Mouse (Mus musculus) midbrain, embryonic 11.5 days (tissue): Measurements from ENCODE around the gene Palld. TPM values are rescaled to one million over a fixed set of nuclear protein-coding genes. Genes with fewer than 3 reads are reported as not detected.

Source experiments
- ATAC-seq: fragments of 200-750 bp; cut with Nextera tagmentation; 2 replicates; pipeline ENCODE4 v1.8.0; 2017; ENCODE audit warnings: moderate TSS enrichment, moderate library complexity; ENCODE audit not compliant: low FRiP score
- DNase-seq: peaks from one replicate; pipeline ENCODE4 v3.0.0; 2015; ENCODE audit warnings: low spot score; ENCODE audit errors: missing footprints
- H3K27ac ChIP-seq: fragments of 300-500 bp; sonication (generic); 2 replicates; pipeline ENCODE4 v1.5.1; 2014; ENCODE audit warnings: low read depth, low read length
- H3K27me3 ChIP-seq: fragments of 300-500 bp; sonication (generic); 2 replicates; pipeline ENCODE4 v1.6.1; 2014; ENCODE audit warnings: mild to moderate bottlenecking, low read length, moderate library complexity, mixed read lengths; ENCODE audit not compliant: control insufficient read depth, insufficient read depth
- H3K36me3 ChIP-seq: fragments of 300-500 bp; sonication (generic); 2 replicates; pipeline ENCODE4 v1.6.1; 2014; ENCODE audit warnings: mild to moderate bottlenecking, low read length, moderate library complexity, mixed read lengths; ENCODE audit not compliant: control insufficient read depth, insufficient read depth
- H3K4me1 ChIP-seq: fragments of 300-500 bp; sonication (generic); 2 replicates; pipeline ENCODE4 v1.6.1; 2014; ENCODE audit warnings: low read length; ENCODE audit not compliant: control insufficient read depth, insufficient read depth
- H3K4me2 ChIP-seq: fragments of 300-500 bp; sonication (generic); 2 replicates; pipeline ENCODE4 v1.6.1; 2014; ENCODE audit warnings: mild to moderate bottlenecking, moderate library complexity
- H3K4me3 ChIP-seq: fragments of 300-500 bp; sonication (generic); 2 replicates; pipeline ENCODE4 v1.5.1; 2014; ENCODE audit warnings: low read depth, low read length
- H3K9ac ChIP-seq: fragments of 300-500 bp; sonication (generic); 2 replicates; pipeline ENCODE4 v1.6.1; 2014; ENCODE audit warnings: low read length
- H3K9me3 ChIP-seq: fragments of 300-500 bp; sonication (generic); 2 replicates; pipeline ENCODE4 v1.6.1; 2016; ENCODE audit warnings: low read length; ENCODE audit not compliant: control insufficient read depth
- WGBS: fragments of 180-500 bp; shearing (Covaris S2); extraction: QIAGEN DNeasy Blood & Tissue Kit; methylation state at CpG from one replicate; pipeline ENCODE4 v1.1.7; 2014; 5-methylcytosine and 5-hydroxymethylcytosine counted together
- polyA plus RNA-seq: library from polyadenylated mRNA; unstranded; fragments of >200 nt; fragmentation: Nextera tagmentation; extraction: Ambion mirVana; gene quantifications from 2 replicates; pipeline ENCODE4 v1.2.1, GENCODE M21; 2014

The Palld gene
- polyA plus RNA-seq, 1 experiment from 2014 or later: 40.4 TPM

GRCm38 (mm10) chr8:61681217-61681616 lies 221.3 kb downstream of the Palld start:
- ATAC-seq (no peak), DNase-seq (no peak)
- Histone ChIP-seq H3K4me3 (no peak overlapping the region), H3K27ac (no peak overlapping the region), H3K9me3 (no peaks in the 10 kb centered on the region), H3K4me2 (no peak overlapping the region), H3K36me3 (peaks cover 3% of the 10 kb centered on the region; the same call in 1 of the 2 replicates), H3K4me1 (no peaks in the 10 kb centered on the region), H3K27me3 (no peaks in the 10 kb centered on the region), H3K9ac (no peak overlapping the region)
- 92% methylated on average over 3 of the region's 3 CpGs for WGBS

DNA sequence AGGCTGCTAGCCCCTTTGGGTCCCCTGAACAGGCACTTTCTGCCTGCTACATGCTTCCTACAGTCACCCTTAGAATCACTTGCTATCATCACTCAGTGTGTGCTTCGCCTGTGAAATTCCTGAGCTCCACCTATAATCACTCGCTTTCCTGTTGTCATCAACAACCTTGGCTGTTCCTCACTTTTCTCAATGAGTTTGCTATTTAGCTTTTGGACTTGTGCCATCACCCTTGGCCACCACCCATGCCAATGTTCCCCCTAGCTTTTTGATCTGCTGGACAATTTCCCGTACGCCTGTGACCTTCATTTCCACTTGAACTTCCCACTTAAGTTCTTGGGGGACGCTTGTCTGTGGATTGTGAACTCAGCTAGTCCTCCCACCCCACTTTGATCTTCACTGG lies 225.3 kb downstream of the Palld start:
- Histone ChIP-seq H3K4me3 (no peak overlapping the region), H3K4me1 (no peaks in the 10 kb centered on the region), H3K36me3 (no peaks in the 10 kb centered on the region), H3K27ac (no peak overlapping the region), H3K27me3 (no peaks in the 10 kb centered on the region), H3K9me3 (no peaks in the 10 kb centered on the region), H3K4me2 (no peak overlapping the region), H3K9ac (no peak overlapping the region)
- ATAC-seq: no peak
- DNase-seq: no peak
- WGBS: 97% methylated on average over 5 of the region's 5 CpGs

GRCm38 (mm10) chr8:61671151-61671550 lies 231.3 kb downstream of the Palld start:
- Histone ChIP-seq H3K27ac (no peak overlapping the region), H3K9me3 (no peaks in the 10 kb centered on the region), H3K4me2 (no peak overlapping the region), H3K9ac (no peak overlapping the region), H3K36me3 (no peaks in the 10 kb centered on the region), H3K27me3 (no peaks in the 10 kb centered on the region), H3K4me1 (peaks cover 11% of the 10 kb centered on the region), H3K4me3 (no peak overlapping the region)
- ATAC-seq (no peak), DNase-seq (no peak)

DNA sequence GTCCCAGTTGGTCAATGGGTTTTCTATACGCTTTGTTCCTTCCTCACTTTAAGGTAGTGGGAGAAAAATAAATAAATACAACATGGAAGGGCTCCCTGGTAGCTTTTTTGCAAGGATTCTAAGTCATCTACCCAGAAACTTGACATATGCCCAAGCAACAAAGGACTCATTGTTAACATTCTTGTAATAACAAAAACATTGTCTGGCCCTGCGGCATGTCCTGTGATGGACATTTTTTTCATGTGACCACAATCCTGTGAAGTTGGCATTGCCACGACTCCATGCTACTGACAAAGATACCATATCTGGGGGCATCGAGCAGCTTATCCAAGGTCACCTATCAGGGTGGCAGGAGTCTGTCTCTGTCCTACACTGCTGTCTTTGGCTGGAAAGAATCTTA lies 232.1 kb downstream of the Palld start:
- Histone ChIP-seq H3K9ac (no peak overlapping the region), H3K4me1 (peaks cover 11% of the 10 kb centered on the region), H3K36me3 (no peaks in the 10 kb centered on the region), H3K4me3 (no peak overlapping the region), H3K27me3 (no peaks in the 10 kb centered on the region), H3K27ac (no peak overlapping the region), H3K9me3 (no peaks in the 10 kb centered on the region), H3K4me2 (no peak overlapping the region)
- DNase-seq (no peak), ATAC-seq (no peak)
- WGBS: 74% methylated on average over 4 of the region's 4 CpGs

GRCm38 (mm10) chr8:61666919-61667318 lies 235.6 kb downstream of the Palld start:
- no peak overlapping the region for H3K4me3 ChIP-seq
- H3K9me3 ChIP-seq: no peaks in the 10 kb centered on the region
- no peak overlapping the region for H3K9ac ChIP-seq
- ATAC-seq (peak; percentile 64), DNase-seq (no peak)
- 19% methylated on average over 6 of the region's 6 CpGs for WGBS
- H3K27me3 ChIP-seq: no peaks in the 10 kb centered on the region
- no peaks in the 10 kb centered on the region; the same call in 1 of the 2 replicates for H3K36me3 ChIP-seq
- H3K4me2 ChIP-seq: no peak overlapping the region
- H3K27ac ChIP-seq: no peak overlapping the region
- peaks cover 11% of the 10 kb centered on the region for H3K4me1 ChIP-seq

DNA sequence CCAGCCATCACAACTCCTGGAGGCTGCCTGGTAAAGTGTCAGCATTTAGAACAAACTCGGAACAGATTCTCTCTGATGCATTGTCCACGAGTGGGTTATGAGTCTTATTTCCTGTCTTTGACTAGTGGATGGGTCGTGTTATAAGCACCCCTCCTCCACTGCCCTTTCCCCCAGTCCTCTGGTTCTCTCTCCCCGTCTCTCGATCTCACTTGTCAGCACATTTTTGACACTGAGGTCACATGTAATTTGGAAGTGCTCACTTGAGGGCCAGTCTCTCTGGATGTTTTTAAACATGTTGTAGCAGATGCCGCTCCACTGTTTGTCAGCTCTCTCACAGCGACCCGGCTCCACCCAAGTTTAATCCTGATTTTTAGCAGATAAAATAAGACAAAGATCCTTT lies 237.5 kb downstream of the Palld start:
- Histone ChIP-seq H3K9ac (no peak overlapping the region), H3K4me1 (peaks cover 11% of the 10 kb centered on the region), H3K27ac (no peak overlapping the region), H3K4me3 (no peak overlapping the region), H3K36me3 (no peaks in the 10 kb centered on the region; the same call in 1 of the 2 replicates), H3K27me3 (no peaks in the 10 kb centered on the region), H3K9me3 (no peaks in the 10 kb centered on the region), H3K4me2 (no peak overlapping the region)
- DNase-seq (peak; percentile 60), ATAC-seq (no peak)
- WGBS: 70% methylated on average over 8 of the region's 8 CpGs

DNA sequence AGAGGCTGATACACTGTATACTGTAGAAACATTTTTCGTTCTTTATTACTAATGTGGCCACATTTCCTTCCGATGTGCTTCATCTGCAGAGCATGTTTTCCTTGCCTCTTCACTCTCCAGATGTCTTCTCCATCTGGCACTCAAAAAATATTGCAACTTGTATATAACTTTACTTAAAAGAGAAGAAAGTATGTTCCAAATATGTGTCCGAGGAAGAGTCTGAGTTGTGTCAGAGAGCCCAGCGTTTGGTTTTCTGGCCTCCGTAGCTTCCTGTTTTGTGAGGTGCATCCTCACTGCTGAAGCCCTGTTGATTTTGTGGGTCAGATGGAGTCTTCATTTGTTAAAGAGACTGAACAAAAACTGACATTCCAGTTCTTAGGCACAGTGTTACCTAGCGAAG lies 238.3 kb downstream of the Palld start:
- peak; percentile 83 for DNase-seq
- Histone ChIP-seq H3K36me3 (no peaks in the 10 kb centered on the region; the same call in 1 of the 2 replicates), H3K9ac (no peak overlapping the region), H3K4me1 (peaks cover 11% of the 10 kb centered on the region), H3K4me3 (no peak overlapping the region), H3K27ac (no peak overlapping the region), H3K9me3 (no peaks in the 10 kb centered on the region), H3K27me3 (no peaks in the 10 kb centered on the region), H3K4me2 (no peak overlapping the region)
- WGBS: 87% methylated on average over 6 of the region's 6 CpGs
- no peak for ATAC-seq

- WGBS: 84% methylated on average over 4 of the region's 4 CpGs
- H3K4me3 ChIP-seq: no peak overlapping the region
- H3K4me2 ChIP-seq: no peak overlapping the region
- no peak overlapping the region for H3K27ac ChIP-seq
- no peaks in the 10 kb centered on the region; the same call in 1 of the 2 replicates for H3K36me3 ChIP-seq
- peaks cover 11% of the 10 kb centered on the region for H3K4me1 ChIP-seq
- DNase-seq (peak; percentile 72), ATAC-seq (no peak)
- no peaks in the 10 kb centered on the region for H3K27me3 ChIP-seq
- no peak overlapping the region for H3K9ac ChIP-seq
- no peaks in the 10 kb centered on the region for H3K9me3 ChIP-seq
These were observed 239.7 kb downstream of the Palld start for GRCm38 (mm10) chr8:61662829-61663228.

DNA sequence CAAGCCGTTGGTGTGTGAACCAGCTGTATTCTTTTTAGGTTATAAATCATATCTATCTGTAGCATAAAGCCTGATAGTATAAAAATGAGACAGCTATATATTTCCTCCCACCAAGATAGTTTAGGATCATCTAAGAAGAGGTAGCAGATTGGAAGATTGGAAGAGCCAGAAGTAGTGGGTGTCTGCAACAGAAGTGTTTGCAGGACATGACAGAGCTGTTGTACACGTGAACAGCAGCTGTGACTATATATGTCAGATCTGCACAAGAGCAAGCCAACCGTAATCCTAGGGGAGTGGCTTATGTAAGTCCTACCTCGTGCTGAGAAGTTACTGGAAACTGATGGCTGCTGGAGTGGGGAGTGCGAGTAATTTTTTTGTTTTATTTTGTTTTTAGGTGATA lies 240.9 kb downstream of the Palld start:
- no peaks in the 10 kb centered on the region; the same call in 1 of the 2 replicates for H3K36me3 ChIP-seq
- peak; percentile 19 for DNase-seq
- H3K9ac ChIP-seq: no peak overlapping the region
- H3K4me2 ChIP-seq: no peak overlapping the region
- H3K27ac ChIP-seq: no peak overlapping the region
- 88% methylated on average over 5 of the region's 5 CpGs for WGBS
- no peaks in the 10 kb centered on the region for H3K9me3 ChIP-seq
- 0 out of 2 replicates have a peak, but pooled peaks cover under 1% of the 10 kb centered on the region for H3K4me1 ChIP-seq
- no peak for ATAC-seq
- H3K27me3 ChIP-seq: no peaks in the 10 kb centered on the region
- no peak overlapping the region for H3K4me3 ChIP-seq

DNA sequence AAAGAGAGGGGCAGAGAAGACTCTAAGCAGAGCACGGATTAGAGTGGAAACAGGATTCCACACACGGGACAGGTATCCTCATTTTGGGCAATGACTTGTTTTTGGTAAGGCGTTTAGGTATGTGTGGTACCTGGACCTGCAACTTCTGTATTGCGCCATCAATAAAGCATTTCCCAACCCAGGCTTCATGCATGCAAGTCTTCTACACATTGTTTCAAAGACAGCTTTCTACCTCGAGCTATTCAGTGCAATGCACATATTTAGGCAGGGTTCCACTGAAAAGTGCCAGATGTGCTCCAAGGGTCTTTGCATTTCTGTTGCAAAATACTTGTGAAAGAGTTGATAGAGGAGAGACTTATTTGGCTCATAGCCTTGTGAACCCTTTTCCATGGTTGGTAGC lies 241.5 kb downstream of the Palld start:
- no peaks in the 10 kb centered on the region; the same call in 1 of the 2 replicates for H3K36me3 ChIP-seq
- 90% methylated on average over 5 of the region's 5 CpGs for WGBS
- no peak overlapping the region for H3K9ac ChIP-seq
- no peaks in the 10 kb centered on the region for H3K27me3 ChIP-seq
- H3K27ac ChIP-seq: no peak overlapping the region
- no peak overlapping the region for H3K4me2 ChIP-seq
- no peaks in the 10 kb centered on the region for H3K4me1 ChIP-seq
- DNase-seq (no peak), ATAC-seq (no peak)
- no peaks in the 10 kb centered on the region for H3K9me3 ChIP-seq
- no peak overlapping the region for H3K4me3 ChIP-seq
